Mouse (Mus musculus): ENCODE measurements around the gene Gm45140.

DNA sequence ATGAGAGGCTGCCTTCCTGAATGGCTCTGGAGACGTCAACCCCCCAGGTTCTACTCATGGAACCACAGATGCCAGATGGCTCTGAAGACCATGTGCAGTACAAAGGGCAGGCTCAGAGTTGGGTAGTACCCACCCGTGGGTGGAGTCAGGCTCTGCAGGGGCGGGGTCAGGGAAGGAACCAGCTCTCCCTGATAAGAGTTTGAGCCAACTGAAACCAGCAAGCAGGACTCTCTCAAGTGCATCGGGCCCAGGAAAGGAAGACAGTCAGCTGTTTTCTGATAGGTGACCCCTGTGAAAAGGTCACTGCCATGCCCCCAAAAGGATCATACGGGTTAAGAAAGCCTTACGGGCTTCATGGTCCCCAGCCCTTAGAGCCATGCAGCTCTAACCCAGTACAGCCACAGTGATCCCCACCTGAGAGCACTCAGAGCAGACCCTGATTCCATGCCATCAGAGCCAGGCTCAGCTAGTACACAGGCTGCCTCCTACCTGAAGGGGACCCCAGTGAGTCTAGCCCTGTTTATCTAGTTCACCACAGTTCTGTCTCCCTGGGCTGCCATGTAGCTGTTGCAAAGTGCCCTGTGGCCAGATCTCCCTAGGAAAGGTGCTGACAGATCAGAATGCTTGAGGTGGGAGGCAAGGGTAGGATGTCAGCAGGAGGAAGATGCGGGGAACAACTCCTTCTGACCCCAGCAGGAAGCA, 44.7 kb downstream of the Gm45140 start:
- TF ChIP-seq CTCF (IDR thresholded peaks at IDR 0.05; ENCODE audit: insufficient read depth, low read depth, low read length), result no peak
- no peak for TF ChIP-seq POLR2A (IDR thresholded peaks at IDR 0.05; ENCODE audit: insufficient read depth, low read depth, low read length)

Data from olfactory bulb, adult 2 months (tissue).